Mouse (Mus musculus) layer of hippocampus, postnatal 25 days (tissue): Measurements from ENCODE around the gene Hs3st3b1. TPM values are rescaled to one million over a fixed set of nuclear protein-coding genes. Genes with fewer than 3 reads are reported as not detected.

Experiments used
- DNase-seq, 2 experiments: peaks; one replicate each; pipeline ENCODE4 v3.0.0; 2022; ENCODE audit warnings: mixed read lengths in 2 of 2, low spot score in 1 of 2; ENCODE audit errors: extremely low spot score in 1 of 2
- total RNA-seq, 2 experiments: library from RNA; stranded (reverse); gene quantifications; 2 replicates each; pipeline ENCODE4 v1.2.3; 2021

Gene Hs3st3b1
- under 1 TPM; 0.47 to 0.49 TPM for total RNA-seq

DNA sequence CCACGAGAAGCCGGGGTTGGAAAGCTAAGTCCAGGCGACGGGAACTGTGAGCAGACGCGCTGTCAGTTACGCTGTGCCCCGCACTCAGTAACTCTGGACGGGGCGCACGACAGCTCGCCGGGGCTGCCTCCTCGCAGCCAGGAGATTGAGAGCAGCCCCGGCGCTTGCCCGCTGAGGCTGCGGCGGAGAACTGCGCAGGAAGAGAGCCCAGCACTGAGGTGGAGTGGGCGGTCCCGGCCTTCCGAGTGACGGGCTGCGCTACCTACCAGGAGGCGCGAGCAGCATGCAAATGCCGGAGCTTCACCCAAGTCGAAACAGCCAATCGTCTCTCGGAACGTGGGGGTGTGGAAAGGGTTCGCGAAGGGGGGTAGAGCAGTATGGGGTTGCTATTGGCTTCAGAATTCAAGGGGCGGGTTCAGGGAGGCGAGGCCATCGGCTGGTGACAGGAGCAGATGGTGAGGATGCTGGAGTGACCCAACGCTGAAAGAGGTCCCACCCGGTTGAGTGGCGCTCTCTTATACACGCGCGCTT is at the start of gene Hs3st3b1:
Gene Hs3st3b1, minus strand, starts transcription at position 200 of the 531 bp plus-strand sequence.
- peak in 1 of 2 experiments; percentile 54 for DNase-seq

DNA sequence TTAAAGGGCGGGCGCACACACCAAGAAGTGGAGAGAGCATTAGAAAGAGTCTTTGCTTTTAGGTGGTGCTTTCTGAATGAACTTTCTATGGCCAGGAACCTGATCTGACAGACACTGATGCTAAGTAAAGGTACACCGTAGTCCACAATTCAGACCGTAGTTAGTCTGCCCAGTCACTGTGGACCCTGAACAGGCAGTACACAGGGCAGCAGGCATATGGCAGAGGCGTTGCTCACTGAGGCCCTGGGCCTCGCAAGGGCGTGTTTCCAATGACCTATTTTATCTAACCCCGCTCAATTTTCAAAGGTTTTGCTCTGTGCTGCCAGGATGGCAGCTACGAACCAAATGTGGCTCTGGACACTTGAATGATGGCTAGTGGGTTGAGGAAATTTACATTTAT is 49.4 kb upstream of the Hs3st3b1 start:
- DNase-seq, result no peak

DNA sequence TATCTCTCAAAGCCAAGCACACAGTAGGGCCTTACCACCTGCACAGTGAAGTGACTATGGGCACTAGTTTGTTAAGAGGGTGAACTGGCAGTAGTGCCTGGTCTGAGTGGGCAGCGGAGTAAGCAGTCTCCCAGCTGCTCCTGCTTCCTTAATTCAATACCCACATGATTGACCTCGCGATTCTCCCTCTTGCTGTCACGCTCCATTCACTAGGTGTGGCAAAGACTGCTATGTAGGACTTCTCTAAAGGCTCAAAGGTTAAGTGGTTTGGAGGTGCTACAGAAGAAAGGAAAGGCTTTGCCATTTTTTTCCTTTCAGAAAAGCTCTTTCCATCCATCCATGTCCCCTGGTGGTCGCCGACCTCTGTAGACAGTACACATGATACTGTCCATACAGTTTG is 48.7 kb upstream of the Hs3st3b1 start:
- DNase-seq, result no peak

DNA sequence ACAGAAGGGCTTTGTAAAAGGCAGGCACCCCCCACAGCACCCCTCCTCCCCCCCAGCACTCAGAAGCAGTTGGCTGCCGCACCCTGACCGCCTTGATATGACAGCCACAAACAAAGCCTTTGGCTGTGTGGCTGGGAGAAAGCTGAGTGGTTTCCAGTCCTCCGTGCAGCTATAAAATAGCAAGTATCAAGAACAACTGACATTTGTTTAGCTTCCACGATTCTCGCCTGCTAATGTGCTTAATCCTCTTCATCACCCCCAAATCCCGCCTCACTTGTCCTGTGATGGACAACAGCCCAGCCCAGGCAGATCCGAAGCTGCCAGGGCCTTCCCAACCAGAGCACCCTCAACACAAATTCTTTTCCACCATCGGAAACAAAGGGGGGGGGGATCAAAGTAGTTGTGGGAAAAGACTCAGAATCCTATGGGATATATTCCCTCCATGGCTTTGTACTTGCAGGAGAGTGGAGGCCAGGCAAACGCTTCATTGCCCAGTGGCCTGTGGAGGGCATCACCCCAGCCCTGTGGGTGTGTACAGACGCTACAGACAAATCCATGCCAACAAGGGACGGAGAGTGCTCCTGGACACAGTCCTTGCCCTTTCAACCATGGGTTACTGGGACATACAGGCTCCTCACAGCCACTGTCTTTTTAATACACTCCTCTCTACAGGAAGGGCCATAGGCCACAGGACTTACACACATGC is 47.3 kb upstream of the Hs3st3b1 start:
- no peak for DNase-seq

DNA sequence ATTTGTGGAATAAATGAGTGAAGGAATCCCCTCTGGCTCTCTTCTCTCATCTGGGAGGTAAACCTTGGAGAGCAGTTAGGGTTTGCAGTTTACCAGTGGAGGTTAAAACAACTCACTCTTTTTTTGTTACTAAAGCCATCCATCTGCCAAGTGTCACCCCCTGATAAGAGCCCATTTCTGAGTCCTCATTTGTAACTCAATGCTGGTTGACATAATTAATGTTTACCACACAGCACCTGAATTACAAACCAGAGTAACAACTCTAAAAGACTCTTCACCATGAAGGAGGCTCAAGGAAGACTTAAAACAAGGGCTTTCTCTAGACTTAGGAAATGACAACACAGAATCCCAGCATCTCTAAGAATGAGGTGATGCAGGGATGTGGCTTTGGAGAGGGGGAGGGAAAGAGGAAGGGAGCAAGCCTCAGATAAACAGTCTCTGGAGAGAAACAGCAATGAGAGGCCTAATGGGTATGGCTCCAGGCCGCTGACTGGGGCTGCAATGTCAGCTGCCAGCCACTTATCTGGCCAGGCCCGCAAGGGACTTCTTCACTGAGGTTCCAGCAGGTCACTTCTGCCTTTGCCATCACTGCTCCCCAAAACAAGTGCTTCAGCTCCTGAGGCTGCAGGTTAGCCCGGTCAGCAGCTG is 46.4 kb upstream of the Hs3st3b1 start:
- DNase-seq, result no peak

DNA sequence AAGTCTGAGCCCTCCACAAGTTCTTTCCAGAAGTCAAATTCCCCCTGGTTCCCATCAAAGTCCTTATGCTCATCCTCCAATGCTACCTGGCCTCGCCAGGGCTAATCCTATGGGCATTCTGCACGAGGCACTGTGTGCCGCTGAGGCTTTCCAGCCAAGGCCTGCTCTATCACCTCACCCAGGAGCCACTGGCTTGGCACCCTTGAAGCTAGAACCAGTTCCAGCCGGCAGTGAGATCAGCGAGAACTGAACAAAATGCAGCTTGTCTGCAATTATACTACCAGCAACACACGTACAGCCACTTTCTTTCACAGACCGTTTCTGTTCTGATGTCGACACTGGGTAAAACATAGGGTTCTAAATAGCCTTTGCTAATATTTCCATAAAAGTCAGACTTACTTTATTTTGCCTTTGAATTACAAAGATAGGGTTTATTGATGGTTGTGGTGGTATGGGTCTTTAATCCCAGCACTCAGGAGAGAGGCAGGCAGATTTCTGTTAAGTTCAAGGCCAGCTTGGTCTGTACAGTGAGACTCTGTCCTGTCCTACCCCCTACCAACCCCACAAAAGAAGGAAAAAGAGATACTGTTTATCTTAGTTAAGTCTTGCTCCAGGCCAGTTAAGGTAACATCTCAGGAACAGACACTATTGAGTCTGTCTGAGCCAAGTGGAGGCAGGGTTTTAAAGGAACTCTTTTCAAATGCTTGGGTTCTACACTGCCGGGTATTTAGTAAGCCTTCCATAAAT is 45.7 kb upstream of the Hs3st3b1 start:
- DNase-seq, result no peak

DNA sequence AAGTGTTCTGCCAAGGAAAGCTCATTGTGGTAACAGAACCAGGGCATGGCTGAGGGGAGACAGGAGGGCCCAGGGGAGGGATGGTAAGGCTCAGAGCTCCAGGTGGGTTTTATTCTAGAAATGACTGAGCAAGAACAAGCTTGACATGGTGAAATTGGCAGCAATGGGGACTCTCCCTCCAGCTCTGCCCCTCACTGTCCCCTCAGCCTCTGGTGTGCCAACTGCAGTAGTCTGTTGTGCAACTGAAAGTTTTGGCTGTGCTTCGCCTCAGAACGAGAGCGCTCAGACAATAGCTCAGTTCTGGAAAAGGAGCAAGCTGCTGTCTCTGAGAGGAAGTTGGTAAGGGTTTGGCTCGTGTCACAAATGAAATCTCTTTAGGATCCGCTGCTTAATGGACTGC is 43.3 kb upstream of the Hs3st3b1 start:
- DNase-seq, result no peak

DNA sequence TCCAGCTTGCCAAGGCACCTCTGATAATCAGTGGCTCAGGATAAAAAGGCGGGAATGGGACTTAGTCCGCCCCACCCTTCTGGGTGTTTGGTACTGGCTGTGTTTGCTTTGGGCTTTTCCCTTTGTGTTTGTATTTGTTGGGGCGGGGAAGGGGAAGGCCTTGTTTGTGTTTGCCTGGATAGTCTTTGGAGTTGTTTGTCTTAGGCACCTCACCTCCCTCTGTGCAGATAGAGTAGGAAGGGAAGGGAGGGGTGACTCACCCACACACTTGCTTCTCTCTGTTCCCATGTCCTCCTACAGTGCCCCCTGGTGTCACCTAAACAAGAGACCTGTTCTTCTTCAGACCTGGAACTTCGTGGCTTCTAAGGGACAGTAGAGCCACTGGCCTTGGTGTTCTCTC is 35.1 kb upstream of the Hs3st3b1 start:
- DNase-seq, result no peak

DNA sequence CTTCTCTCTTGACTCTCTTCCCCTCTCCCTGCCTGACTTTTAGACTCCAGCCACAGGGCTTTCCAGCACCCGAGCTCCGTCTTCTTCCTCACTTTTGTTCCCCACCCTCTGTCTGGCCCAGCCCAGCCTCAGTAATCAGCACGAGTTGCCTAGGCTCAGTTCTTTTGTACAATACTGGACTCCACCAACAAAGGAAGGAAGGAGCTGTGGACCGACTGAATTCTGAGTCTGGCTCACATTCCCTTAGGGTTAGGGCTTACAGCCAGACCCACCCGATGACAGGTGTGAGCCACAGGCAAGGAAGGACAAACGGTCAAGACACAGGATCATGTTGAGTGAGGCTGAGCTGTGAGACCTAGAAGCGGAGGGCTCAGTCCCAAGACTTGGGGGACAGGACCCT is 34.7 kb upstream of the Hs3st3b1 start:
- DNase-seq, result no peak

DNA sequence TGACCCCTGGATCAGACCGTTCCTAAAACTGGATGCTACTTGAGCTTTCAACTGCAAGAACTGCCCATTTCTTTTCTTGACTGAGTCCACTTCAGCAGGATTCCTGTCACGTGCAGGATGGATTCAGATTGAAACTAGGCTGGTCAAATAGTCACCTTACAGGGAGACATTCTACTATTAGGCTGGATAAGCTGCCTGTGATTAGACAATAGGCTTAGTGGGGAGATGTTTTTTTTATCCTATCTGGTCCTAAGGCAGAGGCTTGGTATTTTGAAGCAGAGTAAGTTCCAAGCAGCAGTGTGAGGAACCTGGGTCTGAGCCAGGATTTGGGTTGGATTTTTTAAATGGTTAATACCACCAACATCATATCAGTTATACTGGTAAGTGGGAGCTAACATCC is 31.8 kb upstream of the Hs3st3b1 start:
- no peak for DNase-seq

DNA sequence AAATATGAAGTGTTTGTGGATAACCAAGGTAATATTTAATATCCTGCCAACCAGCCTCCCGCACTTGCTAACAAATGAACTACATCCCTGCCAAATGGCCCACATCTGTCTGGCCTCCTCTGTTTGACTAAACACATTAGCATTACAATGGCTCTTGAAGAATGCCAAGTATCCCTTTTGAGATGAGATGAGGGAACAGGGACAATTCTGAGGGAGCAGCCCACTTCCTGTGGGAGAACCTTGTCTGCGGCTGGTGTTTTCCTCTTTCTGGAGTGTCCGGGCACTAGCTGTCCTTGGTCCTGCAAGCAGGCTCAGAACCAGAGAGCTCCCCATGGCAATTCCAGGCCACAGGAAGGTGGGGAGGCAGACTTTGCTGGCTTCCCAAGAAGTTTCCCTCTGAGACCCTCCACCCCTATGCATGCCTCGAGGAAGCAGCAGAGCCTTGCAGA is 30.7 kb upstream of the Hs3st3b1 start:
- DNase-seq, result no peak

DNA sequence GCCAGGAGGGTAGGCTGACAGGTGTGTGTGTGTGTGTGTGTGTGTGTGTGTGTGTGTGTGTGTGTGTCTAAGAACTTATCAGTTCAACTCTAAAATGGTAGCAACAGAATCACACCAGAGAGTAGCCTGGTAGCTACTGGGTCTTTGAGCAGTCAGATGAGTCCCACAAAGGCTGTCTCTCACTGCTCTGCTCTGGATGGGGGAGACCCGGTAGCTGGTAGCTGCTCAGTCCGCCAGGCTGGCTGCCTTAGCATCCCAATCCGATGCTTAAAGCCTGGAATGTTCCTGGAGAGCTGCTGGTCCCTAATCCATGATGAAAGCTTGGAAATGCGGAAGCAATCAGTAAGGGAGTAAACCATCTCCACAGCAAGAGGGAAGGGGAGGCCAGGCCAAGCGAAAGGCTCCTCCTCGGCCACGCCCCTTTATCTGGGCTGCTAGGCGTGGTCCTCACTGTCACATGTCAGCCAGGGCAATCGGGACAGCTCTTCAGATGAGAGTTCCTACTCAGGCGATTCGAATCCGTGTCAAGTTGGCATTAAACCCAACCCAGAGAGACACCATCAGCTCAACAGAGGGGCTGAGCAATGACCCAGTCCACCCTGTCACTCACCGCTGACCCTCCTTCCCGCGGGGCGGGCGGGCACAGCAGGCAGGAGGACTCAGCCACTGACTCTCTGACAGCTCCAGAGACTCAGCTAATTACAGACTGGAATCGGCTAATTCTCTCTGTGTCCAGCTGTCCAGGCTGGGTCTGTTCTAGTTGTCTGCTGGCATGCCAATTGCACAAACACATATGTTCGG is 29.9 kb upstream of the Hs3st3b1 start:
- DNase-seq, result no peak

DNA sequence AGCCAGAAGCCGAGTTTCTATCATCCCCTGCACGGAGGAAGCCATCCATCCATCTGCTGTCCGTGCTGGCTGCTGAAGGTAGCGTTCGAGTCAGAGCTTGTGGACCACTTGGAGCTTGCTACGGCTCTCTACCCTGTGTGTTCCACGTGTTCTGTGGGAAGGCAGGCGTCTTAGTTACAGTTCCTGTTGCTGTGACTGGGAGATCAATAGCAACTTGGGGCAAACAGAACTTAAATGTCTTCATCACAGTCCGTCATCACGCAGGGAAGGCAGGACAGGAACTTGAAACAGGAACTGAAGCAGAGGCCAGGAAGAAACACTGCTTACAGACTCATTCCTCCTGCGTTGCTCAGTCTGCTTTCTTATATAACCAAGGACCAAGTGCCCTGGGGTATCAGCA is 26.3 kb upstream of the Hs3st3b1 start:
- DNase-seq, result no peak

DNA sequence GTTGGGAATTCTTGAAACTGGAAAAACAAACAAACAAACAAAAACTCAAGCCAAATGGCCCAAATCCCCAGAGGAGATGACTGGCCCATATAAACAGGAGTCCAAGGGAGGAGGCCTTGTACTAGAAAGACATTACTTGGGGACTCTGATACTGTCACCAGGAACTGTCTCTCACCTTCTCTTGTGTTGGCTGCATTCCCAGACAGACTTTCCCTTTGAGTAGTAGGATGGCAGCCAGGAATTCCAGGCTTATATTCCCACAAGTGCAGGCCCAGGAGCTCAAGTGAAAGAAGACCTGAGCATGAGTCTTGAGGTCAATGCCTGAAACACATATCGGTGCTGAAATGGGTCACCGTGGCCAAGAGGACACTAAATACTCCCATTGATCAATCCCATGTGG is 24.9 kb upstream of the Hs3st3b1 start:
- DNase-seq, result no peak

DNA sequence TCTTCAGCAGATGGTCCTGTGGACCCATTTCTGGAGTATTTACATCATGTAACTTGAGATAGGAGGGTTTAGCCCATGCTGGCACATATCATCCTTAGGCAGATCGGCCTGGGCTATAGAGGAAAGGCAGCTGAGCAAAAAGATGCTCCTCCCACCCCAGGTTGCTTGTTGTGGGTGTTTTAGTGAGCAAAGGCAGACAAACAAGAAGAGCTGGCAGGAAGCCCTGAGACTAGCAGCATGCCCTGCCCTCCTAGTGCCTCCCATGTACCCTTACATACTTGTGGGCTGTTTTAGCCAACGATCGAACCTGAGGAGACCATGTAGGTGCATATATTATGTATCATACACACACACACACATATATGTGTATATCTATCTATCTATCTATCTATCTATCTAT is 21.9 kb upstream of the Hs3st3b1 start:
- no peak for DNase-seq

DNA sequence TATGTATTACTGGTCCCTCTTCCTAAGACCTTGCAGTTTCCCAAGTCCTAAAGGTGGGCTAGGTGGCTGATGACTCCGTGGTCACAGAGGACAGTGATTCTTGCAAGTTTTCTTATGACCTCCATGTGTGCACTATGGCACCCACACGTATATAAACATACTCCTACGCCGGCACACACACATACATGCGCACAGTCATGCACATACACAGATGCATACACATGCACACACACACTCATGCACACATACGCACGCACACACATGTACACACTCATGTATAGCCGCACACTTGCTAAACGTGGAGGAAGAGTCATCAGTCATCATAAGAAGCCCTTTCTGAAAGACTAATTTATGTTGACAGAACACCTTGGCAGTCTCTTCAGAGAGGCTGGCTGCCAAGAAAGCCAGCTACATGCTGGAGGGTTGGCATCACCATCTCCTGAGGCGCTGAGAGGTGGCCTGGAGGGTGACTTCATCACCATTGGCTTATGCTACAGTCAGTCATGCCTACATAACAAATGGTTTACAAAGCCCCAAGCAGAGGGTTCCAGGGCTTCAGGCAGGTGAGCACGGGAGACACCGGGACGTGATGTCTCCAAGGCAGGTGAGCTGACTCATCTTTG is 21.3 kb upstream of the Hs3st3b1 start:
- no peak for DNase-seq

DNA sequence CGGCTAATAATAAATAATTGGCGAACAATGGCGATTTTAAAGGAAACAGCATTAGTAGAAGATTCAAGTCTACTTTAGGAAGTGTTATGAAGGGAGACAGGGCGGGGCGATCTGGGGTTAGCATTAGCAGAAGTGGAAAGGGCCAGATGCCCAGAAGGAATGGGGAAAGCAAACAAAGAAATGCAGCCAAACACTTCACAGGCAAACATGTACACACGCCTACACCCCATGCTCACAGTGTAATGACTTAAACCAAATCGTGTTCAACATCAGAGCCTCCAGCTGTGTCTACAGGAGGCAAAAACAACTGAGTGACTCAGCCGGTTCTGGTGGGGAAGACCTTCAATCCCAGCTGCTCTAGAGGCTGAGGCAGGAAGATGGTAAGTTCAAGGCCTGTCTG is 20.1 kb upstream of the Hs3st3b1 start:
- no peak for DNase-seq

DNA sequence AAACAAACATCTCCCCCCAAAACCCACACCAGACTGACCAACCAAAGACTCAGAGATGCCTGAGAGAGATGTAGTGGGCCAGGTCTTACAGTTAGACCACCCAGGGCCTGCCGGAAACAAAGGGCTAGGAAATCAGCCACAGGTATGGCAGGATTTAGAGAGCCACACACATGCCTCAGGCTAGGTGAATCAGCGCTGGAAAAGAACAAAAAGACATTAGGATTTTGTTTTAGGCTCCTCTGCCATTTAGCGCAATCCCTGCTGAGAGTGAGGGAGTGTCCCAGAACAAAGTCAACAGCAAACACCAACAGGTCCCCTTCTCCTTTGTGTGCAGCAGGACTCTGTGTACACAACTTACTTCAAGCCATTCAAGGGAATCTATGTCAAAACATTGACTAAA is 14.6 kb upstream of the Hs3st3b1 start:
- no peak for DNase-seq

DNA sequence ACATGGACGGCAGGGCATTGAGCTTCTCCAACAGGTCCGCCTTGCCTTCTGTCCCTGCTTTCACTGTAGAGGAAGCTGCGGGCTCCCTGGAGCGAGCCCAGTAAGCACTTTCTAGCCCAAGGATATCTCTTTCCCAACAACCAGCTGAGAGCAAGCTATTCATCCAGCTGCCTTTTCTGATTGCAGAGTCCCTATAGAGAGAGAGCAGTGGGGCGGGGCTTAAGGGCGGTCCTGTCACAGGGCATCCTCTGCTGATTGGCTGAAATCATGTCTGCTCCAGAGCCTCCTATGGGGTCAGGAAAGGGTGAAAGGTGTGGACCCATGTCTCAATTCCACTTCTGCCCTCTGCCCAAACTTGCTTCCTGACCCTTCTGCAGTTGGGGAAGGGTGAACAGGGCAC is 4.8 kb upstream of the Hs3st3b1 start:
- DNase-seq, result no peak

DNA sequence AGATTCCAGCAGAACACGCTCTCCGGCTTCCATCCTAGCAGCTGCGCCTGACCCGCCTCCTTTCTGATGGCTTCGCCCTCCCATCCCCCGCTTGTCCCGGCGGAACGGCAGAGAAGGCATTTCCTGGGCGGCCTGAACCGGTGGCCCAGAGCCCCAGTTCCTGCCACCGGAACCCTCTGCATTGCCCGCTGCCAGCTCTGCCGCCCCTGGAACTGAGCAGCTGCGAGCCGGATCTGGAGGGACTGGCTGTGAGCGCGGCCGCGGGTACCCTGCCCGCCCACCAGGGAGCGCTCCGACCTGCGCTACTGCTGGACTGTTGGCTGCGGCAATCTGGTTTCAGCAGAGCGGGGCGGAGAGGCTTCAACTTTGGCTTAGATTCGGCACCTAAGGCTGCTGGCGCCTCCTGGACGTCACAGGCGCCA is 3.1 kb upstream of the Hs3st3b1 start:
- peak; percentile 61 to 75 for DNase-seq
